Mouse (Mus musculus): ENCODE data around the gene Il20ra. TPM values are rescaled to one million over a fixed set of nuclear protein-coding genes. Genes with fewer than 3 reads are reported as not detected.

Gene Il20ra
- total RNA-seq, 4 experiments from 2014 or later: 0.27 TPM; not detected in 3

- no peak for DNase-seq (ENCODE audit: low spot score in 2 of 2)
Measured at GRCm38 (mm10) chr10:19747661-19748060, 35.3 kb downstream of the Il20ra start.

GRCm38 (mm10) chr10:19765459-19765858 lies 53.1 kb downstream of the Il20ra start:
- DNase-seq (ENCODE audit: low spot score in 2 of 2): no peak

- DNase-seq (ENCODE audit: low spot score in 2 of 2): no peak
Measured at GRCm38 (mm10) chr10:19779092-19779491, 66.7 kb downstream of the Il20ra start.

GRCm38 (mm10) chr10:19781365-19781764 lies 69.0 kb downstream of the Il20ra start:
- no peak for DNase-seq (ENCODE audit: low spot score in 2 of 2)

- DNase-seq (ENCODE audit: low spot score in 2 of 2): no peak
Measured at GRCm38 (mm10) chr10:19794996-19795395, 82.6 kb downstream of the Il20ra start.

- no peak for DNase-seq (ENCODE audit: low spot score in 2 of 2)
Measured at GRCm38 (mm10) chr10:19802958-19803357, 90.6 kb downstream of the Il20ra start.

- no peak for DNase-seq (ENCODE audit: low spot score in 2 of 2)
Measured at GRCm38 (mm10) chr10:19804763-19805162, 92.4 kb downstream of the Il20ra start.

Other genes starting within 250 kb of the Il20ra start
- 10 to 100 TPM; 13.2 to 24.6 (median 20.5) TPM for gene Ifngr1, start 120.6 kb upstream of the Il20ra start, total RNA-seq (2022)
- not detected for gene Il22ra2, start 90.6 kb upstream of the Il20ra start, total RNA-seq (2022)
- gene Slc35d3, start 138.9 kb downstream of the Il20ra start, total RNA-seq (2022): not detected
- gene Pex7, start 195.1 kb downstream of the Il20ra start, total RNA-seq (2022): 10 to 100 TPM; 20.6 to 25.0 (median 24.3) TPM
- 1 to 10 TPM; 6.0 to 8.3 (median 6.6) TPM for gene Map3k5, start 221.9 kb downstream of the Il20ra start, total RNA-seq (2022)